Mouse (Mus musculus) brain, embryonic 14.5 days (tissue): ENCODE data around the gene Trnau1ap.

Experiments used
- CTCF ChIP-seq: fragments of 200-500 bp; IDR thresholded peaks from 2 replicates; pipeline ENCODE4 v1.5.1; 2012; ENCODE audit warnings: inconsistent platforms, mild to moderate bottlenecking, moderate library complexity, borderline replicate concordance; ENCODE audit not compliant: insufficient read depth, insufficient read length; ENCODE audit errors: extremely low read depth
- POLR2A ChIP-seq: fragments of 200-500 bp; IDR thresholded peaks from 2 replicates; pipeline ENCODE4 v1.6.1; 2012; ENCODE audit warnings: mild to moderate bottlenecking, inconsistent platforms, borderline replicate concordance; ENCODE audit not compliant: poor library complexity, insufficient read depth, insufficient read length, severe bottlenecking; ENCODE audit errors: extremely low read depth

DNA sequence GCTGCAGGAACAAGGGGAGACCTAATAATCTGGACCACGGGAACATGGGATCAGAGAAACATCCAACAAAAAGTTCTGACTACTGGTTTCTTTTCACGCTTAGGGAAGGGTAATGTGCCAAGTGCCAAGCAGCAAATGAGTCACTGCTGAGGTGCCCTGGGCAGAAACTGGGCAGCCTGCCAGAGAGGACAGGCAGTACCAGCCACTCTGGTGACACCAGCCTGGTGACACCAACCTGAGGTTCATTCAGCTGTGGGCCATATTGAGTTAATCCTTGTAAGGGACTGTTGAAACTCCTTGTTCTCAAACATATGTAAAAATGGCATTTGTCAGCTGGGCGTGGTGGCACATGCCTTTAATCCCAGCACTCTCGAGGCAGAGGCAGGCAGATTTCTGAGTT lies 25.2 kb upstream of the Trnau1ap start:
- no peak for TF ChIP-seq POLR2A
- TF ChIP-seq CTCF, result no peak
